Mouse (Mus musculus): Measurements from ENCODE around the gene Scnm1.
A peak's percentile ranks its signal among the peaks of the same experiment; 100 is the strongest.

Scnm1 gene

DNA sequence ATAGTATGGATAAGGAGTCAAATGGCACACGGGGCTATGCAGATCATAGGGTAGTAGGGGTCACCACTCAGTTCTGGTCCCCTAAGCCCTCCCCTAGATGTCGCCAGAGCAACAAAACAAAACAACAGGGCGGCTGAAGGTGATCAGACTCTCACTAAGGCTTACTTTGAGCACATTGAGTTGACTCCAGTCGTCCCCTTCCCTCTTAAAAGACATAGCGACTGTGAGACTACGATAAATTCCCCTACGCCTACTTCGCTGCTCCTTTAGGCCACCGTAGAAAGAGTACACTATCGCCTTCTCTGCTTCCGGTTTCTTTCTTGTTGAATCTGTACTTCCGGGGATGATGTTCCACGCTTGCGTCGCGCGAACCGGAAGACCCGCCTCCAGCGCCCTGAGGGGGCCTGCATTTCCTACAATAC, at the start of gene Scnm1, which contains the start of gene Lysmd1:
TSS of gene Scnm1 (minus strand) at position 332 of the 422 bp plus-strand sequence.
TSS of gene Lysmd1 (plus strand) at position 409 of the 422 bp plus-strand sequence.
- peak; percentile 97 for DNase-seq

DNA sequence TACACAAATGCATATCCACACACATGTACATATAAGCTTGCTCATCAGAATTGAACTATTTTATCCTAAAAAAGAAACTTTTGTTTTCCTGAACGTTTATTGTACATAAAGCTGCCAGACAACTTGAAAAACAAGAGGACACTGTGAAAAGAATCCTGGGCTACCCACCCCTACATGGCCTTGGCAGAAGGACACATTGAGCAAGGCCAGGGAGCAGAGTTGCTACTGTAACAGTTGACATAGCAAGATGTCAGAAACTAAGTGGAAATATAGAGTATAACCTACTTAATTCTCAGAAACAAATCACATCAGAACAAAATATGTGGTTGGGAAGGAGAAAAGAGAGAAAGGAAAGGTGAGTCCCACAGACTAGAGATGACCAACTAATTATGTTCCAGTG, 48.0 kb upstream of the Scnm1 start:
- DNase-seq = no peak

GRCm38 (mm10) chr3:95179890-95180289, 46.1 kb upstream of the Scnm1 start:
- no peak for DNase-seq

- DNase-seq = no peak
These were observed 45.1 kb upstream of the Scnm1 start for GRCm38 (mm10) chr3:95178948-95179347.

GRCm38 (mm10) chr3:95177583-95177982, 43.8 kb upstream of the Scnm1 start:
- no peak for DNase-seq

- DNase-seq = no peak
These were observed 42.7 kb upstream of the Scnm1 start for GRCm38 (mm10) chr3:95176500-95176899.

DNA sequence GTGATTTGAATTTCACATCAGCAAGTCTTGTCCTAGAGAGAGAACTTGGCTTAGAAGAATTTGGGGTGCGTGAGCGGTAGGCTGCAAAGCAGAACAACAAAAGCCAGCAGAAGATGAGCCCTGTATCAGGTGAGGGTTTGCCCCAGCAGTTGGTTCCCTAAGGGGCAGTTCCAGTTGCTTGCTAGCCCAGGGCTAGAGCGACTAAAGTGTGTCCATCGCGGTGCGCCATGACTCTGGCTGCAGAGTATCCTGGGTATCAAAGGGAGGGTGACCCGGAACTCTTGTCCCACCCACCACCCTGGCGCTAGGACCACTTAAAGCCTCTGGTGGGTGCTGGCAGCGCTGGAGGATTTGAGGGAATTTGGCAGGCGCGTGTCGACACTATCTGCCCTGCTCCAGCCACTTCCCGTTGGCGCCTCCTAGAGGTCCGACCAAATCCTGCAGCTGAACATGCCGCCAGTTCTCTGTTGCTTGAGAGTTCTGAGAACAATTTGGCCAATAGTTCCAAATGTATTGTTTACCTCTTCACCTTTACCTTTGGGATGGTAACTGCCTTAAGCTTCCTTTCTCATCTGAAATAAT, 40.3 kb upstream of the Scnm1 start:
- DNase-seq = peak; percentile 88

DNA sequence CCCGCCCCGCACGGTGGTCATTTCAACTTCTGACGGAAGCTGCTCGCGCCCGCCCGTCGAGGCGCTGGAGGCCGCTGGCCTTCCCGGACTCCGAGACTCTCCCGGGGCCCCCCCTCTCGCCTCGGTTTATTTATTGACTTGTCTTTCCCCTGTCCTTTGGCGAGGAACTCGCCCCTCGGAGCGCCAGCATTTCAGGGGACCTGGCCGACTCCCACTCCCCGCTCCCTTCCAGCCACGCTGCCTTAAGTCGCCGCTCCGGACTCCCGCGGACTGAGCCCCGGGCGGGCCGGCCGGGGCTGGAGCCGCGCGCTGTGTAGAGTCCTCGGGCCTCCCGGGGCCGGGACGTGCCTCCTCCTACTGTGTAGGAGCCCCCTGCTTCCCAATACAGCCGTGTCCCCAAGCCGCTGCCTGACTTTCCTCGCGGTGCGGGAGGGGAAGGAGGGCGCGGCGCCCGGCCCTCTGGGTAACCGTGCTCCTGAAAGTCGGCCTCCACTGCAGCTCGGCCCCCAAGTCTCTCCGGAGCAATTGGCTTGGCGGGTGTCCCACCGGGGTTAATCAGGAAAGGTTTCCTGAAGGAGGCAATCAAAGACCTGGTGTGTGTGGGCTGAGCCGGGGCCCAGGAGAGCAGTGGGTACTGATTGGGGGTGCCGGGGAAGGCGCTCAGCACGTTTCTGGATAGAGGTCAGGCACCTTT, 39.6 kb upstream of the Scnm1 start:
- DNase-seq = peak; percentile 31

DNA sequence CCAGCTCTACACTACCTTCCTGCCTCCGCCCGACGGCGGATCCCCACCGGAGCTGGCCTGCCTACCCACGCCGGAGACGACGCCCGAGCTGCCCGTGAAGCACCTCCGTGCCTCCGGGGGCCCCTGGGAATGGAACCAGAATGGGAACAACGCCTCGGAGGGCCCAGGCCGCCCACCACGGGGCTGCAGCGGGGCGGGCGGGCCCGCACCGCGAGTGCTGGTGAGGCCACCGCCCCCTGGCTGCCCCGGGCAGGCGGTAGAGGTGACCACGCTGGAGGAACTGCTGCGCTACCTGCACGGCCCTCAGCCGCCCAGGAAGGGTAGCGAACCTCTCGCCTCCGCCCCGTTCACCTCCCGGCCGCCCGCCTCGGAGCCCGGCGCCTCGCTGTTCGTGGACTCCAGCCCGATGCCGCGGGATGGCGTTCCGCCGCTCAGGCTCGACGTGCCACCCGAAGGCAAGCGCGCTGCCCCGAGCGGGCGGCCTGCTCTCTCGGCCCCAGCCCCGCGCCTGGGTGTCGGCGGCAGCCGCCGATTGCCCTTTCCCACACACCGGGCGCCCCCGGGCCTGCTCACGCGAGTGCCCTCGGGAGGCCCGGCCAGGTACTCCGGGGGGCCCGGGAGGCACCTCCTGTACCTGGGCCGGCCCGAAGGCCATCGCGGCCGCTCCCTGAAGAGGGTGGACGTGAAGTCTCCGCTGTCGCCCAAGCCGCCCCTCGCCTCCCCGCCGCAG, 38.9 kb upstream of the Scnm1 start:
- DNase-seq = no peak

DNA sequence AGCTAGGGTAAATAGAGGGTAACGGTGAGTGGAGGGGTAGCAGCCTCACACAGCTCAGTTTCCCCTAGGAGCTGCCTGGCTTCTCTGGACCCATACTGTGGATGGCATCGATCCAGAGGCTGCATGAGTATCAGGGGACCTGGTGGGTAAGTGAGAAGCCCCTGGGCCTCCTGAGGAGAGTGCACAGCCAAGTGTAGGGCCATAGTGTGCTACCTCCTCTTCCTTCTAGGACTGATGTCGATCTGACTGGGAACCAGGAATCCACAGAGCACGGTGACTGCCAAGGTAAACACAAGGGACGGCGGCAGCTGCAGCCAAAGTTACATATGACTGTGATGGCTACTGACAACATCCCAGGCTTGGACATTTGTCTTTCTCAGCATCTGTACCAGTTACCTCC, 37.3 kb upstream of the Scnm1 start:
- DNase-seq = no peak

DNA sequence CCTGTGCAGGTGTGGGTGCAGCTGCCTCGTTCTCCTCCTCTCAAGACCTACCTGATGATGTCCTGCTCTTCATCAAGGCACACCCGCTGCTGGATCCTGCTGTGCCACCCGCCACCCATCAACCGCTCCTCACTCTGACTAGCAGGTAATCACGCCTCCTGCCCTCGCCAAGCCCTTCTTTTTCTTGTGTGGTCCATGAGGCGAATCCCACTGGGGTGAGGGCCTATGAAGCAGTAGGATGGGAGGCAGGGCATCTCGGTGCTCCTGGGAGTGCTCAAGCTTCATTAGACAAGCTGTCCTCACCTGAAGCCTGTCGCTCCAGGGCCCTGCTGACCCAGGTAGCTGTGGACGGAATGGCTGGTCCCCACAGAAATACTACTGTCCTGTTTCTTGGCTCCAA, 36.2 kb upstream of the Scnm1 start:
- no peak for DNase-seq

DNA sequence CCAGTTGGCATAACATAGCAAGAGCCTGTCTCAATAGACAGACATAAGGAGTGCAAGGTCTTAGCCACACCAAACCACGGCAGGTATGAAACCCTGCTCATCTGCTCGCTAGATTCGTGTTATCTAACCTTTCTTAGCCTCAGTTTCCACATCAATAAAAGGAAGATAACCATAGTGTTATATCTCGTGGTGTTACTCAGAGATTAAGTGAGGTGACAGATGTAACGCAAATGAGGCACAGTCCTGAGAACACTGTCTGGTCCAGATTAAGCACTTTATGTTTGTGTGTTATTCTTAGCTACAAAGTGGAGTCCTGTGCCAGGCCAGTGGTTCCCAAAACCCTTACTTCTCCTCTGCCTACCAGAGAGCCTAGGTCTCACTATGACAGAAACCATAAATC, 31.0 kb upstream of the Scnm1 start:
- DNase-seq = no peak

GRCm38 (mm10) chr3:95164256-95164550, 30.4 kb upstream of the Scnm1 start:
- DNase-seq = no peak

GRCm38 (mm10) chr3:95163419-95164255, 29.8 kb upstream of the Scnm1 start:
- DNase-seq = no peak

- no peak for DNase-seq
These were observed 28.5 kb upstream of the Scnm1 start for GRCm38 (mm10) chr3:95162345-95162628.

DNA sequence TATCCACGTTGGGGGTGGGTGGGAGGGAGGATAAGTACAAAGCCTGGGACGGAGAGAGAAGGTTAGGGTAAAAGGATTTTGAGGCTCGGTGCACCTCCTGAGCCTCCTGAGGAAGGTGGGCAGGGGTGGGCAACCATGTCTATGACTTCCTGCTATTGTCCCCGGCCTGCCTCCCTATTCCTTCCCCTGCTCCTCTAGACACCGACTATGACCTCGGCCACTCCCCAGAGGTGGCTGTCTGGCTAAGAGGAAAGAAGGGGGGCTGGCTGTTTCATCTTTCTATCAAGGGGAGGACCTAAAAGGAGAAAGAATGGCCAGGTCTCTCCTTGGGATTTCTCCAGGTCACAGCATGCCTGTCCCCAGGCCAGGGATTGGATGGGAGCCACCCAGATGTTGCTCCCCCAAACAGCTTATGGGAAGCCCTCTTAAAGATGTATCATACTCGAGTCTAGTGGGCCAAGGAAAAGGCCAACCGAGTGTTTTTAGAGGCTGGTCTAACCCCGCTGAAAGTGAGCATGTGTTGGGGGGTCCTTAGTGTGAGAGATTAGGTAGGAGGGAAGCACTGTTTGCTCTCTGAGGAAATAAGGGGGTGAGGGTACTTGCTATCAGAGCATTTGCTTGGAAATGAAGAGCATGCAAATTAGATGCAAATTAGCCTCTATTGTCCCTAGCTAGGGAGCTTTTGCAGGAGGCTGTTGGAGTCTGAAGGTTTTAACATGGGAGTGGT, 28.0 kb upstream of the Scnm1 start:
- DNase-seq = peak; percentile 58

- DNase-seq = peak; percentile 61
These were observed 27.3 kb upstream of the Scnm1 start for GRCm38 (mm10) chr3:95161041-95161551.

- DNase-seq = peak; percentile 93
These were observed 26.5 kb upstream of the Scnm1 start, which contains the start of gene Sema6c for GRCm38 (mm10) chr3:95159987-95160963. Sema6c (plus strand) TSS chr3:95160457.

GRCm38 (mm10) chr3:95159511-95159986, 25.7 kb upstream of the Scnm1 start:
- no peak for DNase-seq

DNA sequence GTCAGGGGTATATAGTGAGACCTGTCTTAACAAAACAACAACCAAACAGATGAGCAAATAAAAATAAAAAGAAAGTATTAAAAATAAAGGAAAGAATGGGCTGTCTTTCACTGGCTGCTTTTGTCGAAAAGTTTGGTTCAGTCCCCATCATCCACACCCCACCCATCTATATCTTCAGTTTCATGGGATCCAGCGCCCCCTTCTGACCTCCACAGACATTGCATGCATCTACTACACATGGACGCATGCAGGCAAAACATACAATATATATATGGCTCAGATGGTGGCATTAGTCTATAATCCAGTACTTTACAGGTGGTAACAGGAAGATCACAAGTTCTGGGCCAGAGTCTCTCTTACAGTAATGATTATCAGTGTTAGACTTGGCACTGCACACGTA, 20.1 kb upstream of the Scnm1 start:
- DNase-seq = peak; percentile 67

GRCm38 (mm10) chr3:95147924-95148323, 14.1 kb upstream of the Scnm1 start:
- DNase-seq = no peak

Data from cerebellum, adult 9-10 months (tissue).